Mouse (Mus musculus): ENCODE results near the gene Mea1.

DNA sequence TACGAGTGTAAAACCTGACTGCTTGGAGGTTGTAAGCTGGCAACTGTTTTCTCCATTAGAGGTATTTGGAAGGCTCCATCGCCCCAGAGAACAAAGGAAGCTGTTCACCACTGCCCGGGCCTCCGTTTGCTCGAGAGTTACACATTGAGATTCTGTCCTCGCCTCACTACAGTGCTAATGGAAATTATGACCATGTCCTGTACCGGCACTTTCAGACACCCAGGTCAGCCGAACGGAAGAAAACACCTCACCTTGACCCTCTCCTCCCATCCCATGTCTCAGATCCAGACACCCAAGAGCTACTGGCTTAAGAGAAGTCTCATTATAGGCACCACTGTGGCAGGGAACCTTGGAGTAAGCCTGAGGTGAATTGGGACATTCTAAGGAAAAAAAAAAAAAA is 35.3 kb downstream of the Mea1 start:
- TF ChIP-seq POLR2A (IDR thresholded peaks at IDR 0.05; ENCODE audit: insufficient read depth, low read depth, low read length): no peak
- no peak for TF ChIP-seq CTCF (IDR thresholded peaks at IDR 0.05; ENCODE audit: insufficient read depth, low read depth, low read length)

Measured in olfactory bulb, adult 2 months (tissue).